Mouse (Mus musculus) myocyte (in vitro differentiated cells): ENCODE results near the gene Ugt1a7c. TPM values are rescaled to one million over a fixed set of nuclear protein-coding genes. Genes with fewer than 3 reads are reported as not detected.

ENCODE experiments used
- H3K27me3 ChIP-seq: one replicate; pipeline ENCODE4 v1.6.1; 2011; ENCODE audit not compliant: control insufficient read depth, insufficient read depth, insufficient read length
- H3K36me3 ChIP-seq: one replicate; pipeline ENCODE4 v1.6.1; 2011; ENCODE audit not compliant: control insufficient read depth, insufficient read depth
- H3K4me2 ChIP-seq: one replicate; pipeline ENCODE4 v1.6.1; 2011; ENCODE audit warnings: low read depth, control low read depth
- H3K4me3 ChIP-seq: one replicate; pipeline ENCODE4 v1.5.1; 2011; ENCODE audit warnings: mild to moderate bottlenecking, control low read depth, moderate library complexity
- H3K79me2 ChIP-seq: one replicate; pipeline ENCODE4 v1.6.1; 2011; ENCODE audit not compliant: control insufficient read depth, insufficient read depth
- H3ac ChIP-seq: one replicate; pipeline ENCODE4 v1.6.1; 2011; ENCODE audit not compliant: control insufficient read depth, insufficient read length
- CEBPB ChIP-seq: IDR thresholded peaks from 2 replicates; pipeline ENCODE4 v1.6.1; 2011; ENCODE audit warnings: mild to moderate bottlenecking, moderate library complexity; ENCODE audit not compliant: poor library complexity, insufficient read depth, severe bottlenecking
- E2F4 ChIP-seq: IDR thresholded peaks from one replicate; pipeline ENCODE4 v1.6.1; 2011; ENCODE audit warnings: mild to moderate bottlenecking, control low read depth, moderate library complexity; ENCODE audit not compliant: insufficient read depth
- MAX ChIP-seq: IDR thresholded peaks from one replicate; pipeline ENCODE4 v1.6.1; 2011; ENCODE audit warnings: low read depth, mild to moderate bottlenecking, control low read depth
- MYOD1 ChIP-seq, 3 experiments: IDR thresholded peaks; one replicate each; pipeline ENCODE4 v1.6.1; 2011; ENCODE audit warnings: control low read depth in 2 of 3, low read depth in 2 of 3, mild to moderate bottlenecking in 2 of 3, moderate library complexity in 1 of 3; ENCODE audit not compliant: insufficient read length in 2 of 3, control insufficient read depth in 1 of 3
- MYOG ChIP-seq, 3 experiments: IDR thresholded peaks; one replicate each; pipeline ENCODE4 v1.6.1; 2011; ENCODE audit warnings: control low read depth in 2 of 3, low read depth in 2 of 3, mild to moderate bottlenecking in 2 of 3; ENCODE audit not compliant: insufficient read length in 2 of 3, control insufficient read depth in 1 of 3, insufficient read depth in 1 of 3
- POLR2A ChIP-seq: IDR thresholded peaks from one replicate; pipeline ENCODE4 v1.6.1; 2011; ENCODE audit warnings: low read depth, mild to moderate bottlenecking, control low read depth, moderate library complexity; ENCODE audit not compliant: insufficient read length
- POLR2AphosphoS2 ChIP-seq: IDR thresholded peaks from one replicate; pipeline ENCODE4 v1.6.1; 2011; ENCODE audit warnings: low read depth, control low read depth; ENCODE audit not compliant: insufficient read length
- REST ChIP-seq: IDR thresholded peaks from one replicate; pipeline ENCODE4 v1.6.1; 2011; ENCODE audit warnings: mild to moderate bottlenecking, control low read depth, moderate library complexity; ENCODE audit not compliant: insufficient read depth, insufficient read length
- SRF ChIP-seq: IDR thresholded peaks from one replicate; pipeline ENCODE4 v1.6.1; 2011; ENCODE audit warnings: low read depth; ENCODE audit not compliant: control insufficient read depth, insufficient read length
- TCF12 ChIP-seq: IDR thresholded peaks from one replicate; pipeline ENCODE4 v1.6.1; 2011; ENCODE audit warnings: mild to moderate bottlenecking, control low read depth; ENCODE audit not compliant: poor library complexity, insufficient read depth, severe bottlenecking
- TCF3 ChIP-seq: IDR thresholded peaks from one replicate; pipeline ENCODE4 v1.6.1; 2011; ENCODE audit warnings: low read depth, control low read depth; ENCODE audit not compliant: insufficient read length
- USF1 ChIP-seq: IDR thresholded peaks from one replicate; pipeline ENCODE4 v1.6.1; 2011; ENCODE audit warnings: low read depth, mild to moderate bottlenecking, control low read depth, moderate library complexity
- polyA plus RNA-seq: library from polyadenylated mRNA; unstranded; fragments of >200 nt; fragmentation: generic; extraction: Trizol; gene quantifications from one replicate; pipeline ENCODE4 v1.2.1, GENCODE M21; 2012; ENCODE audit warnings: missing spikeins

Ugt1a7c gene
- polyA plus RNA-seq, 1 experiment: 0.18 TPM

GRCm38 (mm10) chr1:88240072-88240471 lies 145.2 kb downstream of the Ugt1a7c start:
- Histone ChIP-seq H3K36me3 (no peaks in the 10 kb centered on the region), H3K4me3 (no peak overlapping the region), H3K27me3 (peaks cover 15% of the 10 kb centered on the region)

GRCm38 (mm10) chr1:88240579-88240978 lies 145.7 kb downstream of the Ugt1a7c start:
- Histone ChIP-seq H3ac (no peak overlapping the region), H3K36me3 (no peaks in the 10 kb centered on the region), H3K79me2 (no peaks in the 10 kb centered on the region), H3K27me3 (peaks cover 14% of the 10 kb centered on the region), H3K4me2 (no peak overlapping the region), H3K4me3 (no peak overlapping the region)
- no peak for TF ChIP-seq SRF
- no peak for TF ChIP-seq TCF12
- TF ChIP-seq POLR2A: no peak
- TF ChIP-seq POLR2AphosphoS2: no peak
- TF ChIP-seq TCF3: no peak
- TF ChIP-seq MYOG (IDR thresholded peaks at IDR 0.05; ENCODE audit: control insufficient read depth in 1 of 3, insufficient read depth in 1 of 3, insufficient read length in 2 of 3, low read depth in 2 of 3): no peak
- no peak for TF ChIP-seq CEBPB
- no peak for TF ChIP-seq E2F4

More at GRCm38 (mm10) chr1:88240072-88240471, 145.2 kb downstream of the Ugt1a7c start:
- TF ChIP-seq USF1 (no peak), POLR2A (no peak), MYOG (IDR thresholded peaks at IDR 0.05; ENCODE audit: control insufficient read depth in 1 of 3, insufficient read depth in 1 of 3, insufficient read length in 2 of 3, low read depth in 2 of 3) (no peak)
- H3K4me2 ChIP-seq: no peak overlapping the region
- no peaks in the 10 kb centered on the region for H3K79me2 ChIP-seq
- no peak overlapping the region for H3ac ChIP-seq

GRCm38 (mm10) chr1:88243861-88244260 lies 149.0 kb downstream of the Ugt1a7c start:
- H3K4me3 ChIP-seq: no peak overlapping the region
- TF ChIP-seq SRF (no peak), TCF12 (no peak), MYOD1 (IDR thresholded peaks at IDR 0.05; ENCODE audit: control insufficient read depth in 1 of 3, insufficient read length in 2 of 3, low read depth in 2 of 3) (no peak), POLR2A (no peak), USF1 (no peak), TCF3 (no peak), REST (no peak), POLR2AphosphoS2 (no peak), MAX (no peak), E2F4 (no peak), CEBPB (no peak), MYOG (IDR thresholded peaks at IDR 0.05; ENCODE audit: control insufficient read depth in 1 of 3, insufficient read depth in 1 of 3, insufficient read length in 2 of 3, low read depth in 2 of 3) (no peak)
- no peak overlapping the region for H3ac ChIP-seq
- H3K4me2 ChIP-seq: no peak overlapping the region
- no peaks in the 10 kb centered on the region for H3K79me2 ChIP-seq
- peaks cover 6% of the 10 kb centered on the region for H3K27me3 ChIP-seq
- no peaks in the 10 kb centered on the region for H3K36me3 ChIP-seq

- Histone ChIP-seq H3K4me2 (no peak overlapping the region), H3K79me2 (no peaks in the 10 kb centered on the region), H3K4me3 (no peak overlapping the region), H3K27me3 (peaks cover 10% of the 10 kb centered on the region), H3K36me3 (no peaks in the 10 kb centered on the region), H3ac (no peak overlapping the region)
- no peak for TF ChIP-seq CEBPB
- TF ChIP-seq POLR2AphosphoS2: no peak
- TF ChIP-seq MYOD1 (IDR thresholded peaks at IDR 0.05; ENCODE audit: control insufficient read depth in 1 of 3, insufficient read length in 2 of 3, low read depth in 2 of 3): no peak
- TF ChIP-seq MAX: no peak
- TF ChIP-seq MYOG (IDR thresholded peaks at IDR 0.05; ENCODE audit: control insufficient read depth in 1 of 3, insufficient read depth in 1 of 3, insufficient read length in 2 of 3, low read depth in 2 of 3): no peak
- TF ChIP-seq TCF3: no peak
- no peak for TF ChIP-seq TCF12
- no peak for TF ChIP-seq USF1
- TF ChIP-seq E2F4: no peak
- TF ChIP-seq REST: no peak
- no peak for TF ChIP-seq POLR2A
These were observed 151.0 kb downstream of the Ugt1a7c start for GRCm38 (mm10) chr1:88245881-88246280.

- Histone ChIP-seq H3K4me3 (no peak overlapping the region), H3K27me3 (peaks cover 14% of the 10 kb centered on the region), H3K36me3 (no peaks in the 10 kb centered on the region), H3K4me2 (no peak overlapping the region), H3K79me2 (no peaks in the 10 kb centered on the region), H3ac (no peak overlapping the region)
- TF ChIP-seq MYOG (IDR thresholded peaks at IDR 0.05; ENCODE audit: control insufficient read depth in 1 of 3, insufficient read depth in 1 of 3, insufficient read length in 2 of 3, low read depth in 2 of 3) (no peak), POLR2A (no peak), POLR2AphosphoS2 (no peak)
These were observed 151.5 kb downstream of the Ugt1a7c start for GRCm38 (mm10) chr1:88246386-88246785.

- no peaks in the 10 kb centered on the region for H3K36me3 ChIP-seq
- H3ac ChIP-seq: no peak overlapping the region
- no peak for TF ChIP-seq SRF
- no peak for TF ChIP-seq MYOD1 (IDR thresholded peaks at IDR 0.05; ENCODE audit: control insufficient read depth in 1 of 3, insufficient read length in 2 of 3, low read depth in 2 of 3)
- no peak for TF ChIP-seq E2F4
- no peak for TF ChIP-seq MYOG (IDR thresholded peaks at IDR 0.05; ENCODE audit: control insufficient read depth in 1 of 3, insufficient read depth in 1 of 3, insufficient read length in 2 of 3, low read depth in 2 of 3)
- TF ChIP-seq TCF12: no peak
- TF ChIP-seq MAX: no peak
- TF ChIP-seq TCF3: no peak
- no peak for TF ChIP-seq REST
- TF ChIP-seq POLR2A: no peak
- no peak for TF ChIP-seq POLR2AphosphoS2
- TF ChIP-seq CEBPB: no peak
These were observed 152.8 kb downstream of the Ugt1a7c start for GRCm38 (mm10) chr1:88247660-88248059.

More at GRCm38 (mm10) chr1:88247660-88248059, 152.8 kb downstream of the Ugt1a7c start:
- no peaks in the 10 kb centered on the region for H3K79me2 ChIP-seq
- no peak overlapping the region for H3K4me2 ChIP-seq
- H3K4me3 ChIP-seq: no peak overlapping the region
- H3K27me3 ChIP-seq: peaks cover 12% of the 10 kb centered on the region
